Mouse (Mus musculus) kidney, embryonic 16.5 days (tissue): ENCODE results near the gene Dlg2. TPM values are rescaled to one million over a fixed set of nuclear protein-coding genes. Genes with fewer than 3 reads are reported as not detected.

ENCODE experiments used
- ATAC-seq: fragments of 200-750 bp; cut with Nextera tagmentation; 2 replicates; pipeline ENCODE4 v1.8.0; 2017; ENCODE audit warnings: moderate TSS enrichment; ENCODE audit not compliant: low FRiP score, low TSS enrichment
- H3K27ac ChIP-seq: fragments of 300-500 bp; sonication (generic); 2 replicates; pipeline ENCODE4 v1.5.1; 2014; ENCODE audit warnings: low read length
- H3K27me3 ChIP-seq: fragments of 300-500 bp; sonication (generic); 2 replicates; pipeline ENCODE4 v1.6.1; 2014; ENCODE audit warnings: low read length, control low read depth, mixed read lengths; ENCODE audit not compliant: insufficient read depth
- H3K36me3 ChIP-seq: fragments of 300-500 bp; sonication (generic); 2 replicates; pipeline ENCODE4 v1.6.1; 2014; ENCODE audit warnings: low read length, control low read depth, mixed read lengths; ENCODE audit not compliant: insufficient read depth
- H3K4me1 ChIP-seq: fragments of 300-500 bp; sonication (generic); 2 replicates; pipeline ENCODE4 v1.6.1; 2014; ENCODE audit warnings: low read length, control low read depth, mixed read lengths; ENCODE audit not compliant: insufficient read depth
- H3K4me2 ChIP-seq: fragments of 300-500 bp; sonication (generic); replicated peaks from 2 replicates; pipeline ENCODE4 v1.6.1; 2014; ENCODE audit warnings: low read depth, low read length
- H3K4me3 ChIP-seq: fragments of 300-500 bp; sonication (generic); 2 replicates; pipeline ENCODE4 v1.5.1; 2014; ENCODE audit warnings: mild to moderate bottlenecking, low read length
- H3K9ac ChIP-seq: fragments of 300-500 bp; sonication (generic); replicated peaks from 2 replicates; pipeline ENCODE4 v1.6.1; 2014; ENCODE audit warnings: low read length
- H3K9me3 ChIP-seq: fragments of 300-500 bp; sonication (generic); 2 replicates; pipeline ENCODE4 v1.6.1; 2016; ENCODE audit warnings: low read length, control low read depth
- WGBS: fragments of 180-500 bp; shearing (Covaris S2); extraction: QIAGEN DNeasy Blood & Tissue Kit; methylation state at CpG from one replicate; pipeline ENCODE4 v1.1.7; 2014; 5-methylcytosine and 5-hydroxymethylcytosine counted together
- polyA plus RNA-seq: library from polyadenylated mRNA; unstranded; fragments of >200 nt; fragmentation: Nextera tagmentation; extraction: Ambion mirVana; gene quantifications from 2 replicates; pipeline ENCODE4 v1.2.1, GENCODE M21; 2015

The Dlg2 gene
- polyA plus RNA-seq, 1 experiment from 2014 or later, result 1.0 TPM

DNA sequence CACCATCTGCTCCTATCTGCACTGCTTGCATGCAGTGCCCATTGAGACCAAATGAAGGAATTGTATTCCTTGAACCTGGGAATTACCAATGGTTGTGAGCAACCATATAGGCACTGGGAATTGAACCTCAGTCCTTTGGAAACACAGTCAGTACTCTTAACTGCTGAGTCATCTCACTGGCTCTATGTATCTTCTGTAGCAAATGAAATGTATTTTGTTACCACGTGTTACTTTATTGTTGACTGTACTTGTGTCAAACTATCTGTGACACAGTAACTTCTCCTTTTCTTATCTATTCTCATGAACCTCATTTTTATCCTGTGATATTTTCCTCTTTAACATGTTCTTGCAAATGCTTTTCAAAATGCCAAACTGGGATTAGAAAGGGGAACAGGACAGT lies 1722.7 kb downstream of the Dlg2 start:
- Histone ChIP-seq H3K9me3 (no peaks in the 10 kb centered on the region), H3K27me3 (no peaks in the 10 kb centered on the region), H3K27ac (no peak overlapping the region), H3K9ac (no peak overlapping the region), H3K4me3 (no peak overlapping the region), H3K4me1 (no peaks in the 10 kb centered on the region), H3K4me2 (no peak overlapping the region), H3K36me3 (no peaks in the 10 kb centered on the region)
- WGBS, result 89% methylated on average over 1 of the region's 1 CpGs
- ATAC-seq, result no peak

DNA sequence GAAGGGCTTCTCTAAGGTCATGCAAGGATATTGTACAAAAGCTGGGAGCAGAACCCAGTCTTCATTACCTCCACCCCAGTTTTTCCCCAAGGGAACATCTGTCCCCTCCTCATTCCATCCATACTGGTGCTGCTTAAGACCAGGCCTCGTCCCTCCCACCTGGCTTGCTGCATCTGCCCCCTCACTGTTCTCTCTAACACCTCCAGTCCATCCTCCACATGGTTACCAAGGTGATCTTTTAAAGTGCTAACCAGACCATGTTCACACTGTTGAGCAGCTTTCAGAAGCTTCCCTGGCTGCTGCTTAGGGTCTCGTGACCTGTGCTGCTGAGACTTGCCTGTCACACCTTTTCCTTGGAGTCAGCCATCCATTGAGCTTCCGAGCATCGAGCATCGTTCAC lies 1734.2 kb downstream of the Dlg2 start:
- H3K9ac ChIP-seq, result no peak overlapping the region
- no peaks in the 10 kb centered on the region for H3K4me1 ChIP-seq
- no peaks in the 10 kb centered on the region for H3K36me3 ChIP-seq
- H3K27me3 ChIP-seq, result no peaks in the 10 kb centered on the region
- ATAC-seq, result no peak
- no peak overlapping the region for H3K4me3 ChIP-seq
- H3K27ac ChIP-seq, result no peak overlapping the region
- no peaks in the 10 kb centered on the region for H3K9me3 ChIP-seq
- H3K4me2 ChIP-seq, result no peak overlapping the region
- WGBS, result 69% methylated on average over 5 of the region's 5 CpGs

DNA sequence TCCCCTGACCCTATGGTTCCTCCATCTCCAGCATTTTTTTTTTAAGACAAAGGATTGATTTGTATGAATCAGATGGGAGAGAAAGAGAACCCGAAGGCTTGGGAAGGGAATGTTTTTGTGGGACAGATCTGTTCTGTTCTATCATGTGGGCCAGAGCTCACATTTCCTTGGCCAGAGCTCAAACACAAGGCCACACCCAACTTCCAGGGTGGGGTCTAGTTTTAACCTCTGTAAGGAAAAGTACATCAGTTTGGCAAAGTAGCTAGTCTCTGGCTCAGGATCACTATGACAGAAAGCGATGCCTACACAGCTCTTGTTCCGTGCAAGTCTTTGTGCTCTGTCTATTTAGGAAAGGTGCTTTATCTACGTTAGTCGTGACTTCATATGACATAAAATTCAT lies 1737.3 kb downstream of the Dlg2 start:
- no peaks in the 10 kb centered on the region for H3K4me1 ChIP-seq
- no peak overlapping the region for H3K4me2 ChIP-seq
- H3K4me3 ChIP-seq, result no peak overlapping the region
- H3K36me3 ChIP-seq, result no peaks in the 10 kb centered on the region
- 86% methylated on average over 5 of the region's 5 CpGs for WGBS
- H3K9me3 ChIP-seq, result no peaks in the 10 kb centered on the region
- H3K9ac ChIP-seq, result no peak overlapping the region
- H3K27ac ChIP-seq, result no peak overlapping the region
- ATAC-seq, result no peak
- no peaks in the 10 kb centered on the region for H3K27me3 ChIP-seq

DNA sequence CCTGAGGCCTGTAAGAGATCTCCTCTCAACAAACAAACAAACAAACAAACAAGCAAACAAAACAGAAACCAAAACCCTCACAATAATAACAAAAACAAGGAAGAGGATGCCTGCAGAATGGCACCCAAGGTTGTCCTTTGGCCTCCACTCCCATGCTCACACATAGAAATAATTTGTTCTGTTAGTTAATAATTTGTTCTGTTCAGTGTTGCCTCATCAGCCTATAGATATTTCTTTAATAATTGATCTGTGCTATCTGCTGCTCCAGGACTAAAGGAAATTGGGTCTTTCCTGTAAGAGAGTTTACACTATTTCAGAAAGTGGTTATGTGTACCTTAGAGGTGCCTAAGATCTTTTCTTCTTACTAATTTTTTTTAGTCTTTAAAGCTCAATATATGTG lies 1741.7 kb downstream of the Dlg2 start:
- H3K9me3 ChIP-seq, result no peaks in the 10 kb centered on the region
- H3K27me3 ChIP-seq, result no peaks in the 10 kb centered on the region
- no peak overlapping the region for H3K27ac ChIP-seq
- no peak for ATAC-seq
- no peak overlapping the region for H3K4me3 ChIP-seq
- no peak overlapping the region for H3K4me2 ChIP-seq
- H3K36me3 ChIP-seq, result no peaks in the 10 kb centered on the region
- no peaks in the 10 kb centered on the region for H3K4me1 ChIP-seq
- no peak overlapping the region for H3K9ac ChIP-seq

DNA sequence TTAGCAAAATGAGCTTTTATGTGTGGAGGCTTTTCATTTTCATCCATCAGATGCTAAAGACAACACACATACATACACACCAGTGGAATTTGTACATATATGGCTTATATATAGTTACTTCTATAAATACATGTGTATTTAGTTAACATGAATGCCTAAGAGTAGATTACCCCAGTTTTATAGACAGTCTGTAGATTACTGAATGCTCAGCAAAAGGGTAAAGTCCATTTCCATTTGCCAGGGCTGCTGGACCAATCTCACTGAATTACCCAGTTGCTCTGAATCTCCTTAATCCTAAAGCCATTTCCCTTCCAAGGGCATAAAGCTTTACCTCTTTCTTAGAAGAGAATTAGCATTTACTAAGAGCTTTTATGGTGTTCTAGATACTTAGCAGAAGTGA lies 1744.1 kb downstream of the Dlg2 start:
- Histone ChIP-seq H3K9me3 (no peaks in the 10 kb centered on the region), H3K36me3 (no peaks in the 10 kb centered on the region), H3K4me3 (no peak overlapping the region), H3K4me1 (no peaks in the 10 kb centered on the region), H3K9ac (no peak overlapping the region), H3K27ac (no peak overlapping the region), H3K4me2 (no peak overlapping the region), H3K27me3 (no peaks in the 10 kb centered on the region)
- no peak for ATAC-seq

DNA sequence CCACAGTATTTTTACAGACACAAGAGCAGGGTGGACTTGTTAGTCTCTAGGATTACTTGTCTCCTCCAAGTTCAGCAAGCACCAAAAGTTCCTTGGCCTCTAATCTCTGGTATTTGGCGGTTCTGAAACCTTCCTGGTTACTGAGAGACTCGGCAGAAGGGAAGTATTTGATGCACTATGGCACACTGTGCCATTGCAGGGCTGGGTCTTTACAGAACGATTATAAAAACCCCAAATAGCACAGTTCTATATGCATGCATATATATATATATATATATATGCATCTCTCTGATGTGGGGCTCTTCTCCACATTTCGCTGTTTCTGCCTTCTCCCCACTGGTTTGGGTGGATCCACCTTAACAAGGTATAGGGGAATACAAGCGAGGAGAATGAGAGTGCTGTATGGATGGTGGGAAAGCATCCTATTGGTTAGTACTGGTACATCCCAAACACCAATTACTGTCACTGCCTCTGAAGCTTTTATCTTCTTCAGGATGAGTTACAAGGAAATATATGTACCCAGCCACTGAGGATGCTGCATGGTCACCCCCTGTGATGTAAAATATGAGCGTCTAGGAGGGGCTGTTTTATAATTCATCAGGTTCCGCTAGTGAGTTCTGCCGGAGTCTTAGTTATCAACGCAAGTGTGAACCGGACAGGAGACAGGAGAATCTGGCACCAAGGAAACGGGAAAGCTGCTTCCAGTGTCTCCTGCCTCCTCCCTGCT lies 1758.2 kb downstream of the Dlg2 start:
- WGBS, result 56% methylated on average over 11 of the region's 11 CpGs
- peak overlapping the region; percentile 42 for H3K4me2 ChIP-seq

DNA sequence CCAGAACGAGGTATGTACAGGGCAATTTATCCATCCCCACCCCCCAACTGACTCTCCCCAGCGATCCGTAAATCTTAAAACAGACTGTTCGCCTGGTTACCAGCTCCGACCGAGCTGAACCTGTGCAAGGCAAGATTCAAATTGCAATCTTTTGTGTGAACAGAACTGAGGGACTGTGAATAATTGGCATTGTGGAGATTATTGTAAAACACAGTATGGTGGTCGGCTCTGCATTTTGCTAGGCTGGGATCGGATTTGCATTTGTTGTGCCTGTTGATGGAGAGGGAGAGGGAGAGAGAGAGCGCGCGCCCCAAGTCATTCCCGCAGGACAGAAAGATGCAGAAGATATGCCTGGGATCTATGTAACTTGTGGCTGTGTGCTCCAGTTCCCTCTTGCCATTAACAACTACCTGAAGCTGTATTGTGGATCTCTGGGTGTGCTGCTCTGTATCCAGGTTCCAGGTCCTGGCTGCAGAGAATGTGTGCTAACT lies 1759.1 kb downstream of the Dlg2 start:
- 33% methylated on average over 12 of the region's 12 CpGs for WGBS

More for the DNA sequence above, 1758.2 kb downstream of the Dlg2 start:
- no peaks in the 10 kb centered on the region for H3K36me3 ChIP-seq
- H3K9ac ChIP-seq, result no peak overlapping the region
- H3K9me3 ChIP-seq, result no peaks in the 10 kb centered on the region
- no peak overlapping the region for H3K4me3 ChIP-seq
- no peak for ATAC-seq
- no peak overlapping the region for H3K27ac ChIP-seq
- no peaks in the 10 kb centered on the region for H3K27me3 ChIP-seq
- peaks cover 8% of the 10 kb centered on the region for H3K4me1 ChIP-seq

DNA sequence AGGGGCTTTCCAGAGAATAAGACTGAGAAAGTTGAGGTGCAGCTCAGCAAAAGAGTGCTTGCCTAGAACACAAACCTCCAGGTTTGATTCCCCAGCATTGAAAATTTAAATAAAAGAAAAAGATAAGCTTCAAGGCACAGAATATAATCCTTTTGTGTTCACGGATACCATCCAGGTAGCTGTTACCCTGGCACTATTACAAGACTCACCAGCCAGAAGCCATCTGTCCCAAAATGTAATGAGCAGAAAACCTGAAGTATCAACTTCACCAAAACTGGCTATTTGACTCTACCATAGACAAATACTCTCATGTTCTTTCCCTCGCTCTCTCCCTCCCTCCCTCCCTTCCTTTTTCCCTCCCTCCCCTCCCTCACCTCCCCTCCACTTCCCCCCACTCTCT lies 1764.4 kb downstream of the Dlg2 start:
- Histone ChIP-seq H3K4me3 (no peak overlapping the region), H3K27ac (no peak overlapping the region), H3K27me3 (no peaks in the 10 kb centered on the region), H3K4me1 (no peaks in the 10 kb centered on the region), H3K9ac (no peak overlapping the region), H3K9me3 (no peaks in the 10 kb centered on the region), H3K4me2 (no peak overlapping the region), H3K36me3 (no peaks in the 10 kb centered on the region)
- WGBS, result 95% methylated on average over 2 of the region's 2 CpGs
- ATAC-seq, result no peak

More for the DNA sequence above, 1759.1 kb downstream of the Dlg2 start:
- Histone ChIP-seq H3K27ac (no peak overlapping the region), H3K27me3 (no peaks in the 10 kb centered on the region), H3K9ac (peak overlapping the region; percentile 26; the same call in 1 of the 2 replicates), H3K4me1 (peaks cover 8% of the 10 kb centered on the region), H3K9me3 (no peaks in the 10 kb centered on the region), H3K4me2 (peak overlapping the region; percentile 42), H3K4me3 (peak overlapping the region; percentile 23; the same call in 1 of the 2 replicates), H3K36me3 (no peaks in the 10 kb centered on the region)
- ATAC-seq, result no peak

DNA sequence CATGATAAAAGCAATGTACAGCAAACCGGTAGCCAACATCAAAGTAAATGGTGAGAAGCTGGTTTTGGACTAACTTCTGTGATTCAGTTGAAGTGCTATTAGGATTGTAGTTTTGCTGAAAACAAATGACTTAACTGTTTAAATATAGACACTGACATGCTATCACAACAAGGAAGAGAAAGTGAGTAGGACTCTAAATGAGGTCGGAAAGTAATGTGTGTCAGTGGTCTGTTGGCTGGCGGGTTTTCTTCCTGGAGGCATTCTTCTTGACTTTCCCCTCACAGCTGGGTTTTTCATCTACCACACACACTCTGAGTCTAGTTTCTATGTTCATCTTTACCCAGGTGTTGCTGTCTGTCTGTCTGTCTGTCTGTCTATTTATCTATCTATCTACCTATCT lies 1771.1 kb downstream of the Dlg2 start:
- H3K36me3 ChIP-seq, result no peaks in the 10 kb centered on the region
- H3K27ac ChIP-seq, result no peak overlapping the region
- H3K9me3 ChIP-seq, result no peaks in the 10 kb centered on the region
- no peak overlapping the region for H3K4me3 ChIP-seq
- WGBS, result 85% methylated on average over 3 of the region's 3 CpGs
- no peaks in the 10 kb centered on the region for H3K27me3 ChIP-seq
- no peak for ATAC-seq
- no peak overlapping the region for H3K9ac ChIP-seq
- H3K4me2 ChIP-seq, result no peak overlapping the region
- H3K4me1 ChIP-seq, result no peaks in the 10 kb centered on the region

DNA sequence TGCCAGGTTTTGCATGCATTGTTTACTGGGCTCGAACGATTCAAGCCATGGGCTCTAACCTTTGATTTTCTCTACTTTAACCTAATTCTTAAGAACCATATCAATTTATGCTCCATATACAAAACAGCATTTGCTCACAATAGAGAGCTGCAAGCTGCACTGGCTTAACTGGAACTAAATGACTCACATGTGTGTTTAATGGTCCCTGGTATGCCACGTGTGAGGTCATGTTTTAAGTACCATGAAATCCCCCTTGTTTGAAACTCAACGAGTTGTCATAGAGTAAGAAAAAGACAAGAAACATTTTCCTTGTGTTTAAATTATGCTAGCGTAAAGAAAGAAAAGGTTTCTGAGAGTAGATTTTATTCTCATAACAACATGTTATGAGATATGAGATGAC lies 1772.1 kb downstream of the Dlg2 start:
- no peak overlapping the region for H3K4me3 ChIP-seq
- H3K4me1 ChIP-seq, result no peaks in the 10 kb centered on the region
- no peaks in the 10 kb centered on the region for H3K27me3 ChIP-seq
- no peak overlapping the region for H3K27ac ChIP-seq
- WGBS, result 72% methylated on average over 5 of the region's 5 CpGs
- H3K9ac ChIP-seq, result no peak overlapping the region
- H3K9me3 ChIP-seq, result no peaks in the 10 kb centered on the region
- H3K4me2 ChIP-seq, result no peak overlapping the region
- ATAC-seq, result no peak
- H3K36me3 ChIP-seq, result no peaks in the 10 kb centered on the region
